Mouse (Mus musculus) embryonic facial prominence, embryonic 15.5 days (tissue): ENCODE results near the gene Tnnt1. TPM values are rescaled to one million over a fixed set of nuclear protein-coding genes. Genes with fewer than 3 reads are reported as not detected.

Experiments
- ATAC-seq: fragments of 200-750 bp; cut with Nextera tagmentation; 2 replicates; pipeline ENCODE4 v1.8.0; 2017; ENCODE audit warnings: low read depth, moderate TSS enrichment; ENCODE audit not compliant: insufficient number of reproducible peaks, low FRiP score, low TSS enrichment
- H3K27ac ChIP-seq: fragments of 300-500 bp; sonication (generic); replicated peaks from 2 replicates; pipeline ENCODE4 v1.5.1; 2015; ENCODE audit warnings: mild to moderate bottlenecking, inconsistent platforms
- H3K27me3 ChIP-seq: fragments of 300-500 bp; sonication (generic); 2 replicates; pipeline ENCODE4 v1.6.1; 2015; ENCODE audit warnings: inconsistent platforms
- H3K36me3 ChIP-seq: fragments of 300-500 bp; sonication (generic); 2 replicates; pipeline ENCODE4 v1.6.1; 2015; ENCODE audit warnings: mild to moderate bottlenecking, inconsistent platforms
- H3K4me1 ChIP-seq: fragments of 300-500 bp; sonication (generic); 2 replicates; pipeline ENCODE4 v1.6.1; 2015; ENCODE audit warnings: inconsistent platforms
- H3K4me2 ChIP-seq: fragments of 300-500 bp; sonication (generic); replicated peaks from 2 replicates; pipeline ENCODE4 v1.6.1; 2015; ENCODE audit warnings: mild to moderate bottlenecking, inconsistent platforms
- H3K4me3 ChIP-seq: fragments of 300-500 bp; sonication (generic); replicated peaks from 2 replicates; pipeline ENCODE4 v1.5.1; 2015; ENCODE audit warnings: mild to moderate bottlenecking, inconsistent platforms
- H3K9ac ChIP-seq: fragments of 300-500 bp; sonication (generic); 2 replicates; pipeline ENCODE4 v1.6.1; 2015; ENCODE audit warnings: inconsistent platforms
- H3K9me3 ChIP-seq: fragments of 300-500 bp; sonication (generic); replicated peaks from 2 replicates; pipeline ENCODE4 v1.6.1; 2016; ENCODE audit warnings: inconsistent platforms
- WGBS: fragments of 180-500 bp; shearing (Covaris S2); methylation state at CpG from one replicate; pipeline ENCODE4 v1.1.7; 2015; 5-methylcytosine and 5-hydroxymethylcytosine counted together
- polyA plus RNA-seq: library from polyadenylated mRNA; unstranded; fragments of >200 nt; fragmentation: Nextera tagmentation; extraction: Ambion mirVana; gene quantifications from 2 replicates; pipeline ENCODE4 v1.2.1, GENCODE M21; 2015

Tnnt1 gene
- polyA plus RNA-seq: 290 and 382 TPM in 2 replicates

- no peaks in the 10 kb centered on the region for H3K9me3 ChIP-seq
- peaks cover 20% of the 10 kb centered on the region for H3K4me1 ChIP-seq
- WGBS: 17% methylated on average over 3 of the region's 4 CpGs
- H3K4me2 ChIP-seq: no peak within 1 kb of the TSS
- H3K27ac ChIP-seq: 0 out of 2 replicates have a peak within 1 kb of the TSS, but pooled peaks have one; percentile 51
- 0 out of 2 replicates have a peak, but pooled peaks have one; percentile 15 for ATAC-seq
- H3K36me3 ChIP-seq: no peaks in the 10 kb centered on the region
- no peak within 1 kb of the TSS for H3K9ac ChIP-seq
- peak within 1 kb of the TSS; percentile 12; the same call in 1 of the 2 replicates for H3K4me3 ChIP-seq
- H3K27me3 ChIP-seq: no peaks in the 10 kb centered on the region
Measured at GRCm38 (mm10) chr7:4516332-4517050, at the start of gene Tnnt1. Gene Tnnt1, minus strand, starts transcription at chr7:4516382.

GRCm38 (mm10) chr7:4562660-4563059 lies 46.5 kb upstream of the Tnnt1 start:
- no peak for ATAC-seq
- H3K27ac ChIP-seq: no peak overlapping the region

GRCm38 (mm10) chr7:4557167-4557560 lies 41.0 kb upstream of the Tnnt1 start:
- no peak overlapping the region for H3K9ac ChIP-seq
- no peak for ATAC-seq
- no peaks in the 10 kb centered on the region for H3K9me3 ChIP-seq
- no peak overlapping the region for H3K27ac ChIP-seq
- H3K36me3 ChIP-seq: no peaks in the 10 kb centered on the region
- H3K4me3 ChIP-seq: no peak overlapping the region
- 72% methylated on average over 6 of the region's 6 CpGs for WGBS
- H3K27me3 ChIP-seq: no peaks in the 10 kb centered on the region
- no peaks in the 10 kb centered on the region for H3K4me1 ChIP-seq
- no peak overlapping the region for H3K4me2 ChIP-seq

More at GRCm38 (mm10) chr7:4562660-4563059, 46.5 kb upstream of the Tnnt1 start:
- WGBS: 93% methylated on average over 3 of the region's 3 CpGs
- H3K4me3 ChIP-seq: no peak overlapping the region
- H3K27me3 ChIP-seq: no peaks in the 10 kb centered on the region
- H3K36me3 ChIP-seq: no peaks in the 10 kb centered on the region
- H3K4me1 ChIP-seq: no peaks in the 10 kb centered on the region
- no peak overlapping the region for H3K4me2 ChIP-seq
- no peak overlapping the region for H3K9ac ChIP-seq
- no peaks in the 10 kb centered on the region for H3K9me3 ChIP-seq

- H3K36me3 ChIP-seq: no peaks in the 10 kb centered on the region
- ATAC-seq: peak; percentile 69
- H3K4me1 ChIP-seq: no peaks in the 10 kb centered on the region
- WGBS: 21% methylated on average over 15 of the region's 15 CpGs
- no peak overlapping the region for H3K9ac ChIP-seq
- H3K4me2 ChIP-seq: no peak overlapping the region
- no peaks in the 10 kb centered on the region for H3K27me3 ChIP-seq
- H3K27ac ChIP-seq: no peak overlapping the region
- no peak overlapping the region for H3K4me3 ChIP-seq
- H3K9me3 ChIP-seq: no peaks in the 10 kb centered on the region
Measured at GRCm38 (mm10) chr7:4556256-4557166, 40.3 kb upstream of the Tnnt1 start.

- Histone ChIP-seq H3K9me3 (no peaks in the 10 kb centered on the region), H3K36me3 (no peaks in the 10 kb centered on the region), H3K4me3 (peak within 1 kb of the TSS; percentile 39), H3K27me3 (peaks cover 11% of the 10 kb centered on the region; the same call in 1 of the 2 replicates), H3K27ac (no peak within 1 kb of the TSS), H3K4me2 (peak within 1 kb of the TSS; percentile 75), H3K9ac (no peak within 1 kb of the TSS; the same call in 1 of the 2 replicates), H3K4me1 (peaks cover 11% of the 10 kb centered on the region)
- ATAC-seq: no peak; the same call in 1 of the 2 replicates
- WGBS: 4% methylated on average over 31 of the region's 33 CpGs
Measured at GRCm38 (mm10) chr7:4547221-4547641, 31.0 kb upstream of the Tnnt1 start, which contains the start of gene Syt5. Gene Syt5, minus strand, starts transcription at chr7:4547541.

GRCm38 (mm10) chr7:4546591-4547131 lies 30.5 kb upstream of the Tnnt1 start:
- Histone ChIP-seq H3K9ac (no peak overlapping the region), H3K9me3 (no peaks in the 10 kb centered on the region), H3K27ac (no peak overlapping the region), H3K4me3 (peak overlapping the region; percentile 39), H3K27me3 (peaks cover 11% of the 10 kb centered on the region; the same call in 1 of the 2 replicates), H3K4me2 (peak overlapping the region; percentile 75), H3K36me3 (no peaks in the 10 kb centered on the region), H3K4me1 (peaks cover 11% of the 10 kb centered on the region)
- peak; percentile 53; the same call in 1 of the 2 replicates for ATAC-seq
- 3% methylated on average over 26 of the region's 26 CpGs for WGBS

- Histone ChIP-seq H3K4me1 (peaks cover 11% of the 10 kb centered on the region), H3K4me3 (peak overlapping the region; percentile 39; the same call in 1 of the 2 replicates), H3K4me2 (peak overlapping the region; percentile 75; the same call in 1 of the 2 replicates), H3K27me3 (peaks cover 11% of the 10 kb centered on the region; the same call in 1 of the 2 replicates), H3K27ac (no peak overlapping the region), H3K36me3 (no peaks in the 10 kb centered on the region), H3K9me3 (no peaks in the 10 kb centered on the region), H3K9ac (no peak overlapping the region)
- ATAC-seq: no peak
- WGBS: 74% methylated on average over 15 of the region's 15 CpGs
Measured at GRCm38 (mm10) chr7:4546050-4546449, 29.9 kb upstream of the Tnnt1 start.

- peaks cover 8% of the 10 kb centered on the region; the same call in 1 of the 2 replicates for H3K27me3 ChIP-seq
- H3K9ac ChIP-seq: no peak overlapping the region
- no peak overlapping the region for H3K27ac ChIP-seq
- peaks cover 7% of the 10 kb centered on the region for H3K4me1 ChIP-seq
- no peak for ATAC-seq
- no peak overlapping the region for H3K4me3 ChIP-seq
- H3K4me2 ChIP-seq: no peak overlapping the region
- no peaks in the 10 kb centered on the region for H3K36me3 ChIP-seq
- WGBS: 38% methylated on average over 17 of the region's 17 CpGs
- no peaks in the 10 kb centered on the region for H3K9me3 ChIP-seq
Measured at GRCm38 (mm10) chr7:4542013-4542412, 25.8 kb upstream of the Tnnt1 start.

GRCm38 (mm10) chr7:4541344-4541743 lies 25.2 kb upstream of the Tnnt1 start:
- Histone ChIP-seq H3K9me3 (no peaks in the 10 kb centered on the region), H3K4me3 (no peak overlapping the region)
- WGBS: 60% methylated on average over 5 of the region's 5 CpGs

GRCm38 (mm10) chr7:4539019-4539418 lies 22.8 kb upstream of the Tnnt1 start:
- H3K9ac ChIP-seq: no peak overlapping the region
- H3K4me3 ChIP-seq: no peak overlapping the region
- no peaks in the 10 kb centered on the region for H3K9me3 ChIP-seq
- peak; percentile 34; the same call in 1 of the 2 replicates for ATAC-seq
- no peaks in the 10 kb centered on the region for H3K36me3 ChIP-seq
- H3K4me2 ChIP-seq: no peak overlapping the region
- H3K4me1 ChIP-seq: no peaks in the 10 kb centered on the region
- 66% methylated on average over 2 of the region's 2 CpGs for WGBS
- H3K27me3 ChIP-seq: no peaks in the 10 kb centered on the region
- no peak overlapping the region for H3K27ac ChIP-seq

More at GRCm38 (mm10) chr7:4541344-4541743, 25.2 kb upstream of the Tnnt1 start:
- Histone ChIP-seq H3K4me1 (peaks cover under 1% of the 10 kb centered on the region; the same call in 1 of the 2 replicates), H3K27me3 (peaks cover 3% of the 10 kb centered on the region; the same call in 1 of the 2 replicates), H3K36me3 (no peaks in the 10 kb centered on the region), H3K27ac (no peak overlapping the region), H3K4me2 (no peak overlapping the region), H3K9ac (no peak overlapping the region)
- ATAC-seq: no peak
